Mouse (Mus musculus): ENCODE results near the gene Meis1. TPM values are rescaled to one million over a fixed set of nuclear protein-coding genes. Genes with fewer than 3 reads are reported as not detected.

Meis1 gene
- polyA plus RNA-seq (2015; fragmentation: Nextera tagmentation; extraction: Ambion mirVana) = 76.1 and 84.7 TPM in 2 replicates

- H3K4me1 ChIP-seq (ENCODE audit: control insufficient read depth, insufficient read depth, low read length) = 0 out of 2 replicates have a peak, but pooled peaks cover 7% of the 10 kb centered on the region
- peak within 1 kb of the TSS; percentile 98 for H3K27ac ChIP-seq (ENCODE audit: low read length)
- H3K4me3 ChIP-seq (ENCODE audit: low read length) = peak within 1 kb of the TSS; percentile 79
- no peaks in the 10 kb centered on the region; the same call in 1 of the 2 replicates for H3K36me3 ChIP-seq (ENCODE audit: control insufficient read depth, insufficient read depth, low read length)
- H3K9ac ChIP-seq (ENCODE audit: low read depth, low read length) = peak within 1 kb of the TSS; percentile 97
- H3K4me2 ChIP-seq (ENCODE audit: low read depth, low read length) = peak within 1 kb of the TSS; percentile 82
- H3K9me3 ChIP-seq (ENCODE audit: control insufficient read depth, low read length) = no peaks in the 10 kb centered on the region
- peak; percentile 91 for ATAC-seq
- H3K27me3 ChIP-seq (replicated peaks; ENCODE audit: control insufficient read depth, insufficient read depth, low read length) = no peaks in the 10 kb centered on the region
- under 1% methylated on average over 29 of the region's 29 CpGs for WGBS
Observed at GRCm38 (mm10) chr11:19018489-19019203, at the start of gene Meis1. TSS of gene Meis1 (minus strand) at chr11:19018985.

- no peaks in the 10 kb centered on the region for H3K9me3 ChIP-seq (ENCODE audit: control insufficient read depth, low read length)
- H3K4me1 ChIP-seq (ENCODE audit: control insufficient read depth, insufficient read depth, low read length) = no peaks in the 10 kb centered on the region
- H3K36me3 ChIP-seq (ENCODE audit: control insufficient read depth, insufficient read depth, low read length) = no peaks in the 10 kb centered on the region
- H3K4me3 ChIP-seq (ENCODE audit: low read length) = no peak overlapping the region
- 76% methylated on average over 5 of the region's 5 CpGs for WGBS
- H3K9ac ChIP-seq (ENCODE audit: low read depth, low read length) = no peak overlapping the region
- H3K27ac ChIP-seq (ENCODE audit: low read length) = no peak overlapping the region
- no peak for ATAC-seq
- no peak overlapping the region for H3K4me2 ChIP-seq (ENCODE audit: low read depth, low read length)
- no peaks in the 10 kb centered on the region for H3K27me3 ChIP-seq (replicated peaks; ENCODE audit: control insufficient read depth, insufficient read depth, low read length)
Observed at GRCm38 (mm10) chr11:19067334-19067733, 48.5 kb upstream of the Meis1 start.

- ATAC-seq = no peak
Observed at GRCm38 (mm10) chr11:19049276-19049675, 30.5 kb upstream of the Meis1 start.

GRCm38 (mm10) chr11:19036595-19037166 is 17.9 kb upstream of the Meis1 start:
- H3K9me3 ChIP-seq (ENCODE audit: control insufficient read depth, low read length) = no peaks in the 10 kb centered on the region
- ATAC-seq = no peak
- H3K9ac ChIP-seq (ENCODE audit: low read depth, low read length) = no peak overlapping the region

More at GRCm38 (mm10) chr11:19049276-19049675, 30.5 kb upstream of the Meis1 start:
- H3K27ac ChIP-seq (ENCODE audit: low read length) = no peak overlapping the region
- H3K4me3 ChIP-seq (ENCODE audit: low read length) = no peak overlapping the region
- no peak overlapping the region for H3K4me2 ChIP-seq (ENCODE audit: low read depth, low read length)
- no peaks in the 10 kb centered on the region for H3K9me3 ChIP-seq (ENCODE audit: control insufficient read depth, low read length)
- H3K36me3 ChIP-seq (ENCODE audit: control insufficient read depth, insufficient read depth, low read length) = no peaks in the 10 kb centered on the region
- no peaks in the 10 kb centered on the region for H3K4me1 ChIP-seq (ENCODE audit: control insufficient read depth, insufficient read depth, low read length)
- WGBS = 58% methylated on average over 7 of the region's 7 CpGs
- H3K27me3 ChIP-seq (replicated peaks; ENCODE audit: control insufficient read depth, insufficient read depth, low read length) = no peaks in the 10 kb centered on the region
- no peak overlapping the region for H3K9ac ChIP-seq (ENCODE audit: low read depth, low read length)

GRCm38 (mm10) chr11:19026581-19027561 is 8.1 kb upstream of the Meis1 start:
- Histone ChIP-seq H3K36me3 (ENCODE audit: control insufficient read depth, insufficient read depth, low read length) (no peaks in the 10 kb centered on the region), H3K4me1 (ENCODE audit: control insufficient read depth, insufficient read depth, low read length) (peaks cover 10% of the 10 kb centered on the region; the same call in 1 of the 2 replicates), H3K27ac (ENCODE audit: low read length) (peak overlapping the region; percentile 68), H3K27me3 (replicated peaks; ENCODE audit: control insufficient read depth, insufficient read depth, low read length) (no peaks in the 10 kb centered on the region), H3K4me3 (ENCODE audit: low read length) (peak overlapping the region; percentile 61), H3K4me2 (ENCODE audit: low read depth, low read length) (peak overlapping the region; percentile 95), H3K9ac (ENCODE audit: low read depth, low read length) (peak overlapping the region; percentile 81), H3K9me3 (ENCODE audit: control insufficient read depth, low read length) (no peaks in the 10 kb centered on the region)
- WGBS = under 1% methylated on average over 58 of the region's 58 CpGs
- peak; percentile 93 for ATAC-seq

More at GRCm38 (mm10) chr11:19036595-19037166, 17.9 kb upstream of the Meis1 start:
- no peak overlapping the region for H3K27ac ChIP-seq (ENCODE audit: low read length)
- no peaks in the 10 kb centered on the region for H3K36me3 ChIP-seq (ENCODE audit: control insufficient read depth, insufficient read depth, low read length)
- no peak overlapping the region for H3K4me2 ChIP-seq (ENCODE audit: low read depth, low read length)
- H3K4me3 ChIP-seq (ENCODE audit: low read length) = no peak overlapping the region
- no peaks in the 10 kb centered on the region for H3K27me3 ChIP-seq (replicated peaks; ENCODE audit: control insufficient read depth, insufficient read depth, low read length)
- WGBS = 94% methylated on average over 10 of the region's 10 CpGs
- H3K4me1 ChIP-seq (ENCODE audit: control insufficient read depth, insufficient read depth, low read length) = no peaks in the 10 kb centered on the region

GRCm38 (mm10) chr11:19025976-19026520 is 7.3 kb upstream of the Meis1 start:
- H3K27me3 ChIP-seq (replicated peaks; ENCODE audit: control insufficient read depth, insufficient read depth, low read length) = no peaks in the 10 kb centered on the region
- H3K4me1 ChIP-seq (ENCODE audit: control insufficient read depth, insufficient read depth, low read length) = peaks cover 11% of the 10 kb centered on the region; the same call in 1 of the 2 replicates
- H3K4me3 ChIP-seq (ENCODE audit: low read length) = peak overlapping the region; percentile 61
- no peaks in the 10 kb centered on the region for H3K36me3 ChIP-seq (ENCODE audit: control insufficient read depth, insufficient read depth, low read length)
- no peak for ATAC-seq
- H3K4me2 ChIP-seq (ENCODE audit: low read depth, low read length) = peak overlapping the region; percentile 95
- peak overlapping the region; percentile 68; the same call in 1 of the 2 replicates for H3K27ac ChIP-seq (ENCODE audit: low read length)
- H3K9ac ChIP-seq (ENCODE audit: low read depth, low read length) = peak overlapping the region; percentile 81
- no peaks in the 10 kb centered on the region for H3K9me3 ChIP-seq (ENCODE audit: control insufficient read depth, low read length)
- 13% methylated on average over 11 of the region's 11 CpGs for WGBS

GRCm38 (mm10) chr11:19024496-19025265 is 5.9 kb upstream of the Meis1 start:
- no peaks in the 10 kb centered on the region for H3K36me3 ChIP-seq (ENCODE audit: control insufficient read depth, insufficient read depth, low read length)
- H3K9ac ChIP-seq (ENCODE audit: low read depth, low read length) = no peak overlapping the region
- peaks cover 14% of the 10 kb centered on the region; the same call in 1 of the 2 replicates for H3K4me1 ChIP-seq (ENCODE audit: control insufficient read depth, insufficient read depth, low read length)
- no peaks in the 10 kb centered on the region for H3K27me3 ChIP-seq (replicated peaks; ENCODE audit: control insufficient read depth, insufficient read depth, low read length)
- H3K4me3 ChIP-seq (ENCODE audit: low read length) = no peak overlapping the region
- no peak for ATAC-seq
- WGBS = 33% methylated on average over 8 of the region's 8 CpGs
- H3K4me2 ChIP-seq (ENCODE audit: low read depth, low read length) = no peak overlapping the region
- no peak overlapping the region for H3K27ac ChIP-seq (ENCODE audit: low read length)
- no peaks in the 10 kb centered on the region for H3K9me3 ChIP-seq (ENCODE audit: control insufficient read depth, low read length)

GRCm38 (mm10) chr11:19023356-19023755 is 4.6 kb upstream of the Meis1 start:
- H3K4me3 ChIP-seq (ENCODE audit: low read length) = no peak overlapping the region
- no peak overlapping the region for H3K27ac ChIP-seq (ENCODE audit: low read length)
- no peak overlapping the region for H3K9ac ChIP-seq (ENCODE audit: low read depth, low read length)
- H3K9me3 ChIP-seq (ENCODE audit: control insufficient read depth, low read length) = no peaks in the 10 kb centered on the region
- no peak overlapping the region for H3K4me2 ChIP-seq (ENCODE audit: low read depth, low read length)
- peaks cover 14% of the 10 kb centered on the region; the same call in 1 of the 2 replicates for H3K4me1 ChIP-seq (ENCODE audit: control insufficient read depth, insufficient read depth, low read length)
- ATAC-seq = no peak
- H3K27me3 ChIP-seq (replicated peaks; ENCODE audit: control insufficient read depth, insufficient read depth, low read length) = no peaks in the 10 kb centered on the region
- 37% methylated on average over 5 of the region's 5 CpGs for WGBS
- no peaks in the 10 kb centered on the region for H3K36me3 ChIP-seq (ENCODE audit: control insufficient read depth, insufficient read depth, low read length)

Data from intestine, embryonic 16.5 days (tissue).